Mouse (Mus musculus): ENCODE measurements around the gene Ercc2.

DNA sequence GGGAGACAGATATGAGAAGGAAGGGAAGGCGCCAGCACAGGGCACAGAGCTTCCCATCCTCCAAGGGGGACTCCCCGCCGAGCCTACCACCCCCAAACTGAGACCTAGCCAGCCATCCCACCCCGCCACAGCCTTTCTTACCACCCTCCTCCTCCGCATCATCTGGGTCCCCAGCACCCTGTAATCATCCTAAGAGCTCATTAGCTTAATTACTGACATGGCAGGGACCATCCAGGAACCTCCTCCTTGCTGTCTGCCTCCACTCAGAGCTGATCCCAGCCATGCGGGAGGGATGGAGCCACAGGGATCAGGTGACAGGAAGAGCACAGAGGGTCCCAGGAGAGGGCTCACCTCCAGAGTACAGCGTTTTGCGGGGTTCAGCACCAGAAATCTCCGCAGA is 55.2 kb downstream of the Ercc2 start:
- TF ChIP-seq CTCF (IDR thresholded peaks at IDR 0.05; ENCODE audit: low read depth, low read length) (no peak), POLR2AphosphoS5 (IDR thresholded peaks at IDR 0.05; ENCODE audit: insufficient replicate concordance, low read depth, low read length) (no peak), GATA2 (IDR thresholded peaks at IDR 0.05; ENCODE audit: borderline replicate concordance, low read depth, low read length) (no peak)

Data from G1E (cell line).